Mouse (Mus musculus) forebrain, embryonic 14.5 days (tissue): ENCODE measurements around the gene Prickle2. TPM values are rescaled to one million over a fixed set of nuclear protein-coding genes. Genes with fewer than 3 reads are reported as not detected.

Experiments used
- ATAC-seq: fragments of 200-750 bp; cut with Nextera tagmentation; 2 replicates; pipeline ENCODE4 v1.8.0; 2017; ENCODE audit warnings: mild to moderate bottlenecking, moderate library complexity
- DNase-seq: peaks from one replicate; pipeline ENCODE4 v3.0.0-alpha.2; 2015; ENCODE audit warnings: low spot score
- H3K27ac ChIP-seq: fragments of 300-500 bp; sonication (generic); 2 replicates; pipeline ENCODE4 v1.5.1; 2014; ENCODE audit warnings: low read depth, mild to moderate bottlenecking, control low read depth, low read length, moderate library complexity
- H3K27me3 ChIP-seq: fragments of 300-500 bp; sonication (generic); replicated peaks from 2 replicates; pipeline ENCODE4 v1.6.1; 2014; ENCODE audit warnings: low read length, control low read depth, mixed read lengths; ENCODE audit not compliant: control insufficient read depth, insufficient read depth
- H3K36me3 ChIP-seq: fragments of 300-500 bp; sonication (generic); 2 replicates; pipeline ENCODE4 v1.6.1; 2014; ENCODE audit warnings: low read length, control low read depth; ENCODE audit not compliant: control insufficient read depth, insufficient read depth
- H3K4me1 ChIP-seq: fragments of 300-500 bp; sonication (generic); 2 replicates; pipeline ENCODE4 v1.6.1; 2014; ENCODE audit warnings: antibody characterized with exemption, low read length, control low read depth; ENCODE audit not compliant: control insufficient read depth, insufficient read depth
- H3K4me2 ChIP-seq: fragments of 300-500 bp; sonication (generic); 2 replicates; pipeline ENCODE4 v1.6.1; 2014; ENCODE audit warnings: mild to moderate bottlenecking, control low read depth, low read length
- H3K4me3 ChIP-seq: fragments of 300-500 bp; sonication (generic); 2 replicates; pipeline ENCODE4 v1.5.1; 2014; ENCODE audit warnings: low read depth, low read length, control low read depth
- H3K9ac ChIP-seq: fragments of 300-500 bp; sonication (generic); 2 replicates; pipeline ENCODE4 v1.6.1; 2014; ENCODE audit warnings: mild to moderate bottlenecking, low read length, control low read depth, moderate library complexity
- H3K9me3 ChIP-seq: fragments of 300-500 bp; sonication (generic); replicated peaks from 2 replicates; pipeline ENCODE4 v1.6.1; 2016; ENCODE audit warnings: low read length, control low read depth, mixed read lengths; ENCODE audit not compliant: control insufficient read depth
- WGBS: fragments of 180-500 bp; shearing (Covaris S2); extraction: QIAGEN DNeasy Blood & Tissue Kit; methylation state at CpG from one replicate; pipeline ENCODE4 v1.1.7; 2014; 5-methylcytosine and 5-hydroxymethylcytosine counted together
- polyA plus RNA-seq: library from polyadenylated mRNA; unstranded; fragments of >200 nt; fragmentation: Nextera tagmentation; extraction: Ambion mirVana; gene quantifications from 2 replicates; pipeline ENCODE4 v1.2.1, GENCODE M21; 2014

The Prickle2 gene
- polyA plus RNA-seq, 1 experiment from 2014 or later: 5.5 TPM

DNA sequence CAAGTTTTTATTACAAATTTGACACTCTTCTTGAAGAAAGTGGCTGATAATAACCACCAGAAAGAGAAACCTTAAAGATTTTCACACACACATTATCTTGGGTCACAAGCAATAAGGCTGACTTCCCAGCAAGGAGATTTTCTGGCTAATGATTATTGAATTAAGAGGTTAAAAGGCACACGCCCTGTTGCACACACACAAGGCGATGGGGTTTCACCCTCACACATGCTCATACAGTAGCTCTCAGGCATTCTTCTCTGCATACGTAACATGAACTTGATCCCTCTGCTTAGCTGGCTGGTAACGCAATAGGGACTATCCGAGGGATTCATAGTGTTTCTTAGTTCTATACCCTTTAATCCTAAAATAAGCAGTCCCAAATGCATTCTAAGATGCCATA is 18.6 kb downstream of the Prickle2 start:
- H3K27ac ChIP-seq: no peak overlapping the region
- H3K27me3 ChIP-seq: no peaks in the 10 kb centered on the region
- H3K4me1 ChIP-seq: no peaks in the 10 kb centered on the region
- H3K9me3 ChIP-seq: no peaks in the 10 kb centered on the region
- H3K4me3 ChIP-seq: no peak overlapping the region
- H3K36me3 ChIP-seq: no peaks in the 10 kb centered on the region
- WGBS: 82% methylated on average over 5 of the region's 5 CpGs
- H3K4me2 ChIP-seq: no peak overlapping the region
- ATAC-seq: no peak
- no peak overlapping the region for H3K9ac ChIP-seq
- no peak for DNase-seq

DNA sequence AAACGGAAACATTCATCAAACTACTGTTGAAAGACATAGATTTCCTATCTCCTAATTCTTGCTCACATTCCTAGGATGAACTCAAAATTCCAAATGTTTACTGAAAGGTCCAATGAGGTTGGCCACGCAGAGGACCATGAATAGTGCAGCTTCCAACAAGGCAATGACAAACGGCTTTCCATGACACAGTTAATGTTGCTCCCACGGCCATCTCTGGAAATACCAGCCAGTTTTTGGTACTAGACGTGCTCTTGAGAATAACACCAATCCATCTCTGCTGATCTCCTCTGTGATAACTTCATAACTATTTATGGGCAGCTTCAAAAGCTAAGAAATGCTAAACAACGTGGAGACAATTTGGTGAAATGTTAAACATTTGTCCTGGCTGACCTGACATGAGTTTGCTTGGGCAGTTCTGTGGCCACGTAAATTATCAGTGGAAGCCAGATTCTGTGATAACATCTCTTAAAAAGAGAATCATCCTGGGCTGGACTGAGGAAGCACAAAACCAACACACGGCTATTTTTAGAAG is 31.5 kb downstream of the Prickle2 start:
- H3K36me3 ChIP-seq: no peaks in the 10 kb centered on the region
- H3K4me3 ChIP-seq: no peak overlapping the region
- no peak for DNase-seq
- no peak overlapping the region for H3K27ac ChIP-seq
- H3K4me2 ChIP-seq: no peak overlapping the region
- no peaks in the 10 kb centered on the region for H3K4me1 ChIP-seq
- no peaks in the 10 kb centered on the region for H3K27me3 ChIP-seq
- no peak overlapping the region for H3K9ac ChIP-seq
- no peak for ATAC-seq
- H3K9me3 ChIP-seq: no peaks in the 10 kb centered on the region
- WGBS: 90% methylated on average over 8 of the region's 8 CpGs

DNA sequence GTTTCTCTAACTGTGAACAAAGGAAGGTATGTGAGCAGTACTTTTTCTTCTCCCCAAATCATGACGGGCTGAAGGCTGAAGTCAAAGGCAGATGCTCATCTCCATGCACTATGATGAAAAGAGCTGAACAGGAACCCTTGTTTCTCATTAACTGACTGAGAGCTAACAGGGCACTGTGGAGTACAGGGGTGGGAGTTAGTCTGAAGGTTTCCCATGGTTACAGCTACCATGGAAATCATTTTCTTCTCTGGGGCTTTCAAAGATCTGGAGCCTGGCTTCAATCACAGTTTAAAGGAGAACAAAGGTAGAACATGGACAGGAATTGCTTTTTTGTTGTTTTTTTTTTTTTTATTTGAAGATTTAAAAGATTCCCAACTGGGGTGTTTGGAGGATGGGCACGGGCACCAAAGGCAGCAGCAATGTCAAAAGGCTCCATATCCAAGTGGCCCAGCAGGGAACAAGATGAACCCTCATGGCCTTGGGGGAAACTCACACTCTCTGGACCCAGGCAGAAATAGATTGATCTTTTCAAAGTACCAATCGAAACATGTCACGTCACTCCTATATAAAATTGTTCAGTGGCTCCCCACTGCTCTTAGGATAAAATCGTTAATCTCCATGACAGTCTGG is 35.3 kb downstream of the Prickle2 start:
- no peaks in the 10 kb centered on the region for H3K27me3 ChIP-seq
- H3K36me3 ChIP-seq: no peaks in the 10 kb centered on the region
- 65% methylated on average over 5 of the region's 5 CpGs for WGBS
- H3K4me1 ChIP-seq: no peaks in the 10 kb centered on the region
- DNase-seq (peak; percentile 31), ATAC-seq (0 out of 2 replicates have a peak, but pooled peaks have one; percentile 12)
- H3K9me3 ChIP-seq: no peaks in the 10 kb centered on the region
- H3K4me2 ChIP-seq: no peak overlapping the region
- no peak overlapping the region for H3K9ac ChIP-seq
- H3K27ac ChIP-seq: no peak overlapping the region
- H3K4me3 ChIP-seq: no peak overlapping the region

DNA sequence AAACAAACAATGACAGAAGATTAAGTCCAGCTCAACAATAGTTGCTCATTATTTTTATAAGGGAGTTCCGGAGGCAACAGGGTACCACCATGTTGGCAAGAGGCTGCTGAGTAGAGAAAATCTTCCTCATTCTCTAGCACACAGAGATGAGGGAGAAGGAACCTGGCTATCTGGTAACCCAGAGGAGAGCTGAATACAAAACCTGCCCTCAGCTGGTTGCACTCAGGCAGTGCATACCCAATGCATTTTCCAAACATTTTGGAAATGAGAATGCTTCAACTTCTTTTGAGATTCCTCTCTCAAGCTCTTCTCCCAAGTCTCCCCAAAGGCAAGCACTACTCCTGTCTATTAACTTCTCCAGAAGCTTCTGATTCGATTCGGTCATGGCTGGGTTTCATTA is 36.3 kb downstream of the Prickle2 start:
- Histone ChIP-seq H3K4me1 (peaks cover 5% of the 10 kb centered on the region; the same call in 1 of the 2 replicates), H3K9me3 (no peaks in the 10 kb centered on the region), H3K4me3 (no peak overlapping the region), H3K9ac (no peak overlapping the region), H3K27ac (no peak overlapping the region), H3K36me3 (no peaks in the 10 kb centered on the region), H3K27me3 (no peaks in the 10 kb centered on the region), H3K4me2 (no peak overlapping the region)
- 86% methylated on average over 3 of the region's 3 CpGs for WGBS
- no peak for DNase-seq
- no peak for ATAC-seq

DNA sequence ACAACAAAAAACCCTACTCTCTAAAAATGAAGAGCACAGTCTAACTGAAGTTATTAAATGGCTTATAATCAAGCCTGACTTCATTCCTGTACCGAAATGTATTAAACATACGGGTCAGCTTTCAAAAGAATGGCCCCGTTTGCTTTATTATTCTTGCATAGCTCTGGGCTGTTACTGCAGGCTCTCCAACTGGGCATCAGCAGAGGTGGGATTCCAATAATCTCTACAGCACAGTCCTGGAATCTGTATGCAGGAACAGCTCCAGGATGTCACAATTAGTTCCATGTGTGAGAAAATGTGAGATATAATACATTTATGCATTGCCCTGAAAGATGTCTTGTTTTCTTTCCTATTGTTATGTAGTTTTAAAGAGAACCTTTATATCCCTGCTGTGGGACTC is 38.4 kb downstream of the Prickle2 start:
- peaks cover 5% of the 10 kb centered on the region; the same call in 1 of the 2 replicates for H3K4me1 ChIP-seq
- no peak overlapping the region for H3K4me2 ChIP-seq
- ATAC-seq: no peak
- DNase-seq: no peak
- H3K4me3 ChIP-seq: no peak overlapping the region
- 74% methylated on average over 3 of the region's 3 CpGs for WGBS
- no peaks in the 10 kb centered on the region for H3K9me3 ChIP-seq
- H3K9ac ChIP-seq: no peak overlapping the region
- H3K27ac ChIP-seq: no peak overlapping the region
- no peaks in the 10 kb centered on the region for H3K27me3 ChIP-seq
- no peaks in the 10 kb centered on the region for H3K36me3 ChIP-seq

DNA sequence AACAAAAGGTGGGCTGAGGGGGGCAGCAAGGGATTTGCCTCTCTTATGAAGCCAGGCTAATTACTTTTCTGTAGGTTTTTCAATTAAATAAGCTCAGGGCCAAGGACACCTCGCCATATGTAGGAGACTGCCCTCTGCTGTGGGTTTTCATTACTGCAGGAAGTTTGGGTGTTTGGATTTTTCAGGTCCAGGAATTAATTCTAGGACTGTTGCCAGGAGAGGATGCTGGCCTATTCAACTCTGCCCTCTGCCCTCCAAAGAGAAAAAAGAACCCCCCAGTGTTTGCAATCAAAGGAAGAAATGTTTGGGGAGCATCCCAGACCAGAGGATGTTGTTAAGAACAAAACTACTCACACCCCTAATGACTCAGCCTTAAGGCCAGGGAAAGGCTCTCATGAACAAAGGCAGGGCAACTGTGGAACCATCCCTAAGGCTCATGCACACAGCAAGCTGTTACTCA is 40.4 kb downstream of the Prickle2 start:
- no peaks in the 10 kb centered on the region for H3K36me3 ChIP-seq
- no peaks in the 10 kb centered on the region for H3K9me3 ChIP-seq
- DNase-seq (peak; percentile 87), ATAC-seq (0 out of 2 replicates have a peak, but pooled peaks have one; percentile 54)
- 0% methylated on average over 1 of the region's 1 CpGs for WGBS
- H3K4me3 ChIP-seq: no peak overlapping the region
- H3K9ac ChIP-seq: no peak overlapping the region
- no peaks in the 10 kb centered on the region for H3K27me3 ChIP-seq
- no peak overlapping the region for H3K27ac ChIP-seq
- no peak overlapping the region for H3K4me2 ChIP-seq
- H3K4me1 ChIP-seq: peaks cover 5% of the 10 kb centered on the region; the same call in 1 of the 2 replicates

DNA sequence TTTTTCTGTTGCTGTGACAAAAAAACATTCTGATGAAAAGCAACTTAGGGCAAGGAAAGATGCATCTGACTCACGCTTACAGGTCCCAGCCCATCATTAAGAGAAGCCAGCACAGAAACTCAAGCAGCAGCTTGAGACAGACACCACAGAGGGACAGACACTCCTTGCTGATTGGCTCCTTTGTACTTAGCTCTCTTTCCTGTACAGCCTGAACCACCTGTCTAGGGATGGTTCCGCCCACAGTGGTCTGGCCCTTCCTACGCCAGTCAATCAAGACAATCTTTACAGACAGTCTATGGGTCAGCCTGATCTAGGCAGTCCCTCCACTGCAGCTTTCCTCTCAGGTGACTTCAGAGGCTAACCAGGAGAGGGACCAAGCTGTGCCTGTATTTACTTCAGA is 42.1 kb downstream of the Prickle2 start:
- no peak for DNase-seq
- H3K27me3 ChIP-seq: no peaks in the 10 kb centered on the region
- no peak overlapping the region for H3K9ac ChIP-seq
- no peak for ATAC-seq
- no peaks in the 10 kb centered on the region for H3K36me3 ChIP-seq
- peaks cover 5% of the 10 kb centered on the region; the same call in 1 of the 2 replicates for H3K4me1 ChIP-seq
- no peak overlapping the region for H3K27ac ChIP-seq
- no peaks in the 10 kb centered on the region for H3K9me3 ChIP-seq
- 95% methylated on average over 3 of the region's 3 CpGs for WGBS
- no peak overlapping the region for H3K4me2 ChIP-seq
- H3K4me3 ChIP-seq: no peak overlapping the region

DNA sequence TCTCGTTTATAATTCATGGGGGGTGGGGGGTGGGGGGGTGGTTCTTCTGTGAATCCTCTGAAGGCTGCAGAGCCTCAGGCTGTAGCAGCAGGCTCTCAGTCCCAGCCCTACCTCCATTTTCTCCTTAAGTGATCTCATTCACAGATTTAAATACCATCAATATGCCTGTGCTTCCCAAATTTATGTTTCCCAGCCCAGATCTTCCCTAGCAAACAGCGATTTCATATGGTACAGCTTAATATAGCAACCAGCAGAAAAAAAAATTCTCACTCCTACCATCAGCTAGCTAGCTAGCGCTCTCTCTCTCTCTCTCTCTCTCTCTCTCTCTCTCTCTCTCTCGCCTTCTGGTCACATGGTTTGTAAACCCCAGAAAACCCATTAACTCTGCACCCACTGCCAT is 42.5 kb downstream of the Prickle2 start:
- peaks cover 5% of the 10 kb centered on the region; the same call in 1 of the 2 replicates for H3K4me1 ChIP-seq
- ATAC-seq (peak; percentile 40; the same call in 1 of the 2 replicates), DNase-seq (peak; percentile 28)
- WGBS: 67% methylated on average over 4 of the region's 4 CpGs
- no peak overlapping the region for H3K4me2 ChIP-seq
- H3K36me3 ChIP-seq: no peaks in the 10 kb centered on the region
- no peaks in the 10 kb centered on the region for H3K9me3 ChIP-seq
- H3K9ac ChIP-seq: no peak overlapping the region
- no peak overlapping the region for H3K27ac ChIP-seq
- H3K4me3 ChIP-seq: no peak overlapping the region
- H3K27me3 ChIP-seq: no peaks in the 10 kb centered on the region

DNA sequence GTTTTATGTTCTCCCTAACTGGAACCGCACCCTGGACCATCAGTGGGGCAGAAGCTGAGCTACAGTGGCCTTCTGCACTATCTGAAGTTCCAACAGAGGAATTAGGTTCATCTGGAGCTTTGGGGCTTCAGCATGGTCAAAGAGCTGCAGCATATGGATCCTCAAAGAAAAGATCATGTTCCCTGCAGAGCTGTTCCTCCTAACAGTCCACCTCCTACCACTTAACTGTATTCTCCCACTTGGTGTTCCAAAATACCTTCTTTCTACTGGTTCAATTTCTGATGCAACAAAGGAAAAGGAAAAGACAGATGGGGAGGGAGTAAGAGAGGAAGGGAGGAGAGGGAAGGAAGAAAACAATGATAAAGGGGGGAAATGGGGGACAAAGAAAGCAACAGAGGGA is 56.9 kb downstream of the Prickle2 start:
- Histone ChIP-seq H3K4me1 (no peaks in the 10 kb centered on the region), H3K27me3 (no peaks in the 10 kb centered on the region), H3K9ac (no peak overlapping the region), H3K4me2 (no peak overlapping the region), H3K27ac (no peak overlapping the region), H3K9me3 (no peaks in the 10 kb centered on the region), H3K36me3 (no peaks in the 10 kb centered on the region), H3K4me3 (no peak overlapping the region)
- 77% methylated on average over 1 of the region's 1 CpGs for WGBS
- DNase-seq (no peak), ATAC-seq (no peak)
